Mouse (Mus musculus) layer of hippocampus, adult 6 months (tissue): ENCODE measurements around the gene Rgs7. TPM values are rescaled to one million over a fixed set of nuclear protein-coding genes. Genes with fewer than 3 reads are reported as not detected.

Experiments
- long read RNA-seq, 2 experiments: library from polyadenylated mRNA; unstranded; transcript quantifications; one replicate each; pipeline ENCODE4 v2.0.0; 2019 to 2020
- polyA plus RNA-seq: library from polyadenylated mRNA; unstranded; fragments of <200 nt; fragmentation: Nextera tagmentation; gene quantifications from 2 replicates; pipeline ENCODE4 v1.2.3, GENCODE M21; 2021

Gene Rgs7
- polyA plus RNA-seq = 29.6 and 34.0 TPM in 2 replicates
- long read RNA-seq, experiment 1, partial matches to known transcripts = 5 of 12 reads
- long read RNA-seq, experiment 1, other reads (novel, unspliced or antisense) = 7 of 12 reads
- long read RNA-seq, experiment 2, partial matches to known transcripts = 24 of 42 reads
- long read RNA-seq, experiment 2, other reads (novel, unspliced or antisense) = 18 of 42 reads

DNA sequence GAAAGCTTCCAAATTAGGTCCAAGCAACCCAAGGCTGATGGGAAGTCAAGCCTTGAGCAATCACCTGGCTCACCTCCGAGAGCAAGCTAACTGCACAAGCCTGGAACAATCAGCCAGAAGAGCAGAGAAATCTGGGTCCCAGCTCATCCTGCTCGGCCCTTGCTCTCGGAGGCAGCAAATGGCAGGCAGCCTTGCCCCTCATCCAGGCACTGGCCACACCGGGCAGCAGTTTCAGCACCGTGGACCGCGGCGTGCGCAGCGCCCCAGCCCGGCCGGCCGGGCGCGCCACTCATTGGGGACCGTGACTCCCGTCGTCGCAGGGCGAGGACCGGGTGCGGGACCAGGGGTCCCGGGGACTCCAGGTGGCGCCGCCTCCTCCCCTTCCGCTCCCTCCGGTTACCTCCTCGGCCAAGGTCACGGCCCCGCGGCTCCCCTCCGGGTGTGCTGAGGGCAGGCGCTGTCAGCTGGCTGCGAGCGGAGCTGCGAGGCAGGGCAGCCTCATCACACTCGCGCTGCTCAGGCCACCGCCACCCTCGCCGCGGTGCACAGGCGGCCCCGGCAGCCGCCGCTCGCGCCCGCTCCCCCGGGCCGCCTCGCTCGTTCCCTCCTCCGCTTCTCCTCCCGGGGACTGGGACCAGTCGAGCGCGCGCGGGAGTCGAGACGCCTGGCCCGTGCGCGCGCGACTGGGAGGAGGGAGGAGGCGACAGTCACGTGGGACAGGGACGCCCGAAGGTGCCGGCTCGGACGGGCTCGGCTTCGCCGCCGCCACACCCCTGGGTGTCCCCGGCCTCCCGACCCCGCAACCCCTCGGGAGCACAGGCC lies at the start of gene Rgs7:
Gene Rgs7, minus strand, starts transcription at position 640 of the 822 bp plus-strand sequence.

Other genes starting within 250 kb of the Rgs7 start
- gene Kmo, start 127.9 kb upstream of the Rgs7 start, polyA plus RNA-seq = not detected in 2 replicates
- gene Fh1, start 133.1 kb upstream of the Rgs7 start, polyA plus RNA-seq = 136 and 147 TPM in 2 replicates
- gene Opn3, start 200.3 kb upstream of the Rgs7 start, polyA plus RNA-seq = 2.0 and 2.5 TPM in 2 replicates
- gene Chml, start 200.4 kb upstream of the Rgs7 start, polyA plus RNA-seq = 0.69 and 0.75 TPM in 2 replicates
- not detected in 2 replicates for gene Wdr64, start 206.1 kb upstream of the Rgs7 start, polyA plus RNA-seq